Mouse (Mus musculus) ovary, postnatal 36 days (tissue): ENCODE measurements around the gene Gm27029.
"Not testable (repeated sequence)": the region's sequence is repeated elsewhere in the genome, so short reads cannot be mapped to it uniquely, and the experiment has no call there.

Source experiments
- DNase-seq: peaks from one replicate; pipeline ENCODE4 v3.0.0; 2022; ENCODE audit warnings: low spot score, mixed read lengths

Gm27029 gene

DNA sequence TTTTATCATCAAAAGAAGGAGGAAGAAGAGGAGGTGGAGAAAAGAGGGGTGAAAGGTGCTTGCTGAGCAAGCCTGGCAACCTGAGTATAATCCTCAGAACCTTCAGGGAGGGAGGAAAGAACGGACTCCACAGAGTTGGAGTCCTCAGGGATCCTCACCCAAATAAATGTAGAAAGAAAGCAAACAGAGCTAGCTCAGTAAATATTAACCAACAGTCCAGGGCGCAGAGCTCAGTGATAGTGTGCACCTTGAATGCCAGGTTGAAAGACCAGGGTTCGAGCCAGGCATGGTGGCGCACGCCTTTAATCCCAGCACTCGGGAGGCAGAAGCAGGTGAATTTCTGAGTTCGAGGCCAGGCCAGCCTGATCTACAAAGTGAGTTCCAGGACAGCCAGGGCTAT, 31.0 kb upstream of the Gm27029 start:
- DNase-seq, result no peak

DNA sequence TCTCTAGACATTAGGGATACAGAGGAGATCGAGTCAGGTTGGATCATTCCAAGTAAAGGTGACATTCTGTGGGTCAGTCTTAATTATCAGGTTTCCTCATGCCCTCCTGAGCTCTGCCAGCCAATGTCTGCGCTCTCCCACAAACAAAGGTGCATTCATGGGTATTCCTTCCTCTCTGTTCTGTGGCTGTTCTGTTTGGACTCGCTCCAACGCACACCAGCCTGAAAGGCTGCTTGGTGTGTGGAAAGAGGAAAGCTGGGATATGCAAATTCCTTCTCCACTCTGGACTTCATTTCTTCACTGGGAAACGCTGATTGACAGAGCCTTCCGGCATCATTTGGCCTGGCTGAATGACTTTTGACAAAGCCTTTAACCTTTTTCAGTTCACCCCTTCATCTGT, 30.1 kb upstream of the Gm27029 start:
- no peak for DNase-seq

DNA sequence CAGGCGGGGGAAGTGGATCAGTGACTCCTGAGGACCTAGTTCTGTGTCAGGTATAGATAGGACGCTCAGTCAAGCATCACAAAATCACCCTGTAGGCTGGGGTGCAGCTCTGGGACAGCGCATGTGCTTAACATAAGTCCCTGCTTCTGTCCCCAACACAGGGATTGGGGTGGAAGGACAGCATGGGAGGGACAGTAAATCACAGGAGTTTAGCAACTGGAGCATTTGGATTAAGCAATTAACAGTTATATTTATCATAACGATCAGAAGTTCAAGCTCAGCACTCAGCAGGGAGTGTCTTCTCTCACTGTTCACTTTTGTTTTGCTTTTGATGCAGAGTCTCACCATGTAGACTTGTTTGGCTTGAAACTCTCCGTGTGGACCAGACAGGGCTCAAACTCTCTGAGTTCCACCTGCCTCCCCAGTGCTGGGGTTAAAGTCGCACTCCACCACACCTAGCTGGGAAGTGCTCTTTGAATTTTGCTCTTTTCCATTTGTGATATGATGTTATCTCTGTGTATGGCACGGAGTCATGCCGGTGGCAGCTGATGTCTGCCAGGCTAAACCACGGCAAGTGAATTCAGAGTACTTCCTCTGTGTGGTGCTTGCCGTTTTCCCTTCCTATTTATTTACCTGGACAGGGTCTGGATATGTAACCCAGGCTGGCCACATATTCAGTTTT, 27.6 kb upstream of the Gm27029 start:
- DNase-seq, result no peak

DNA sequence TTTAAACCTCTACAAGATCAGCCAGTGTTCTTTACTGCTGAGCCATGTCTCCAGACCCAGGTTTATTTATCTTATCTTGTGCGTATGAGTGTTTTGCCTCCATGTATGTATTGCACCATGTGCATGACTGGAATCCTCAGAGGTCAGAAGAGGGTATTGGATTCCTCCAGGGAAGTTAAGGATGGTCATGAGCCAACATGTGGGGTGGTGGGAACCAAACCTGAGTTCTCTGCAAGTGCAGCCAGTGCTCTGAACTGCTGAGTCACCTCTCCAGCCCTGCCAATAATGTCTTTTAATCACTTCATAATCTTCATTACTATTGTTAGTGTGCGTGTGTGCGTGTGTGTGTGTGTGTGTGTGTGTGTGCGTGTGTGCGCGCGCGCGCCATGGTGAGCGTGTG, 26.9 kb upstream of the Gm27029 start:
- DNase-seq, result no peak

DNA sequence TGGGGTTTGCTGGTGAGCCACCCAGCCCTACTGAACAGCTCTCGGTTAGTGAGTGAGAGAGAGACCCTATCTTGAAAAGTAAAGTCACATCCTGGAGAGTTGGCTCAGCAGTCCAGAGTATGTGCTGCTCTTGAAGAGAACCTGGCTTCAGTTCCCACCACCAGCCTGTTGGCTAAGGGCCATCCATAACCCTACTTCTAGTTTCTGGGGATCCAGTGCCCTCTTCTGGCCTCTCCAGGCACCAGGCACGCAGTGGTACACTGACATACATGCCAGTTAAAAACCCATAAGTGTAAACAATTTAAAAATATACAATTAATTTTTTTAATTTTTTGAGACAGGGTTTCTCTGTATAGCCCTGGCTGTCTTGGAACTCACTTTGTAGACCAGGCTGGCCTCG, 25.8 kb upstream of the Gm27029 start:
- DNase-seq, result no peak

DNA sequence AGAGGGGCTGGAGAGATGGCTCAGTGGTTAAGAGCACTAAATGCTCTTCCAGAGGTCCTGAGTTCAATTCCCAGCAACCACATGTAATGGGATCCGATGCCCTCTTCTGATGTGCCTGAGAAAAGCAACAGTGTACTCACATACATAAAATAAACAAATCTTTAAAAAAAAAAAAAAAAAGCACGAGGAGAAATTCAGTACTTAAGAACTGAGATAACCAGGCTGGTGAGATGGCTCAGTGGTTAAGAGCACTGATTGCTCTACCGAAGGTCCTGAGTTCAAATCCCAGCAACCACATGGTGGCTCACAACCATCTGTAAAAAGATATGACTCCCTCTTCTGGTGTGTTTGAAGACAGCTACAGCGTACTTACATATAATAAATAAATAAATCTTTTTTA, 25.0 kb upstream of the Gm27029 start:
- DNase-seq, result not testable (repeated sequence)

DNA sequence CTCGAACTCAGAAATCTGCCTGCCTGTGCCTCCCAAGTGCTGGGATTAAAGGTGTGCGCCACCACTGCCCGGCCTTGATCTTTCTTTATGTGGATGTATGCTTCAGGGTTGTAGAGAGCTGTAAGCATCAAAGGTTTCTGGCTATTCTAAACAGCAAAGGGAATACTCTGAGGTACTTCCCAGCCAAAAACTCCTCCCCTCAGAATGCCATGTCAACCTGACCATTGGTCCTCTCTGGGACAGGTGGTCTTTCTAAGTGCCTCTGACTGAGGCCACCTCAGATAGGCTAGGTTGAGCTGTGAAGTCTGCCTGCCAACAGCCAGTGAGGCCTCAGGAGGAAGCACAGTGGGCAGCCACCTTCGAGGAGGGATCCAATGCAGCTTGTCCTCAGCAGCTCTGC, 24.3 kb upstream of the Gm27029 start:
- DNase-seq, result no peak

DNA sequence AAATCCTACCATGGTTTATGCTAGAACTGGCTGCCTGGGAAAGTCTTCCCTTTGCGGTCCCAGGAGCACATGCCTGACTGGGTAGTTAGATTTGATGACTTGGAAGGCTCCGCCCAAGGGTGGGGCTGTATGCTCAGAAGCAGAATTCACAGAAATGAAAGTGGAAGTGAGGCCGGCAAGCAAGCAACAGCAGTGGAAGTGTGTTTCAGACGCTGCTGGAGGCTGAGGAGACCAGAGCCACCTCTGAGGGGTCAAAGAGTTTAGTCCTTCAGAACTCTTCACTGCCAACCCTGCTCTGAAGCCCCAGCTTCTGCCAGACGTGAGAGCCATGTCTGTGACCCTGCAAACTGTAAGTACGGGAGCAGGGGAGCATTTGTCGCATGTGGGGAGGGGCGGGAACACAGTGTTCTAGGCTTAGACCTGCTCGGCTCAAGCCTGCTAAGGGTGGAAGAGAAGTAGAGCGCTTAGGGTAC, 23.7 kb upstream of the Gm27029 start, which contains the start of gene Ifi35:
TSS of gene Ifi35 (plus strand) at position 134 of the 473 bp plus-strand sequence.
- DNase-seq, result peak; percentile 69

DNA sequence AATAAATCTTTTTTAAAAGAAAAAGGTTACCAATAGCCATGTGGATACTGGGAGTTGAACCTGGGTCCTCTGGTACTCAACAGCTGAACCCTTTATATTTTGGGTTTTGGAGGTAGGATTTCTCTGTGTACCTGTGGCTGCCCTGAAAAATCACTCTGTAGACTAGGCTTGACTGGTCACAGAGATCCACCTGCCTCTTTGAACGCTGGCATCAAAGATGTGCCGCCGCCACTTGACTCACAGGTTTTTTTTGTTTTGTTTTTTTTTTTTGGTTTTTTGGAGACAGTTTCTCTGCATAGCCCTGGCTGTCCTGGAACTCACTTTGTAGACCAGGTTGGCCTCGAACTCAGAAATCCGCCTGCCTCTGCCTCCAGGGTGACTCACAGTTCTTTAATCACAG, 23.2 kb upstream of the Gm27029 start:
- DNase-seq, result no peak

DNA sequence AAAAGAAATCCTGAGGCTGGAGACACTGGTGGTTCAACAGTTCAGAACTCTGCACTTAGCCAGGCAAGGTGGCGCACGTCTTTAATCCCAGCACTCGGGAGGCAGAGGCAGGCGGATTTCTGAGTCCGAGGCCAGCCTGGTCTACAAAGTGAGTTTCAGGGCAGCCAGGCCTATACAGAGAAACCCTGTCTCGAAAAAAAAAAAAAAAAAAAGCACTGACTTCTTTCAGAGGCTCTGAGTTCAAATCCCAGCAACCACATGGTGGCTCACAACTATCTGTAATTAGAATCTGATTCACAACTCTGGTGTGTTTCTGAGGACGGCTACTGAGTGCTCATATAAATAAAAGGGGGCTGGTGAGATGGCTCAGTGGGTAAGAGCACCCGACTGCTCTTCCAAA, 22.3 kb upstream of the Gm27029 start:
- not testable (repeated sequence) for DNase-seq

DNA sequence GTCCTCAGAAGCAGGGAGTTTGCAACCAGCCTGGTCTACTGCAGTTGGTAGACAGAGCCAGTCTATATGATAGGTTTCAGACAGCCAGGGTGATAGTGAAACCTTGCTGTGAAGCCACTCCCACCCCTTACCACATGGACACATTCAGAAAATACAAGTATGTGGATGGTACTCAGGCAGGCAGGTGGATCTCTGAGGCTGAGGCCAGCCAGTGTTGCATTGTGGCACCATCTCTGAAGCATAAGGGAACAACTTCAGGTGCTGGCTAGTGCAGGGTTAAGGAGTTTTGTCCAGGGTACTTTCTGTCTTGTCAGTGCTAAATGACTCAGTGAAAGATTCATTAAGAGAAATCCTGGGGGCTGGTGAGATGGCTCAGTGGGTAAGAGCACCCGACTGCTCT, 21.7 kb upstream of the Gm27029 start:
- DNase-seq, result no peak

DNA sequence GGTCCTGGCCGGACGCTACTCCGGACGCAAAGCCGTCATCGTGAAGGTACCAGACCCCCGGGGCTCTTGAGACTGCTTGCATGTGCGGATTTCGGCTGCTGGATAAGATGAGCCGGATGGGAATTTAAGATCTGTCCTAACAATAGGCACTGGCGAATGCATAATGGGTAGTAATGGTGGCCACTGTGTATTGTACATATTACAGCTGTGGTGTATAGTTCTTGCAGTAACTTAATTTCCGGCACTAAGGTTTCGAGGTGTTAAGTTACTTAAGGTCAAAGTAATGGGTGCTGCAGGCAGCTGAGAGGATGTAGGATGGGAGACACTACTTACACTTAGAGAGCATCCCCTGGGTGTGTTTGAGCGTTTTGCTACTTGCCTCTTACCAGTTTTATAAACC, 18.2 kb upstream of the Gm27029 start:
- no peak for DNase-seq

DNA sequence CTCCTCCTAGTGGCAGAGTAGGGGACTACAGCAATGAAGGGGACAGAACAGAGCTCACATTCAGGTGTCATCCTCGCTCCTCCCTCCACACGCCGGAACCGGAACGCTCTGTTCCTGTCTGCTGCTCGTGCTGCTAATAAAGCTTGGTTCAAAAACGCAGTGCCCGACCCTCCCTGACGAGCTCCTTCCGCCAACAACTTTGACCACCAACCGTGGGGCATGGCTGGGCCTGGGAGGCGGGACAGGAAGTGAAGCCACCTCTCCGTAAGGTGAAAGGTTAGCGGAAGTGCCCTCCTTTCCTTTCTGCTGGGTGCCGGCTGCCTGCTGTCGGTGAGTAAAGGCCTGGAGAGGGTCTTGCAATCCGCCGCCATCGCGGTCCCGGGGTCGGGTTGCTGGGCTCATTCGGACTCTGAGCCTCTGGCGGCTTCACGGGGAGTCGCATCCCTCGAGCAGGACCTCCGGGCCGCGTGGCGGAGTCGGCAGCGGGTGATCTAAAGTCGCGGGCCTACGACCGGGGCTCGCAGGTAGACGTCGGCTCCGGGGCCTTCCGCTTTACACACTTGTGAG, 17.6 kb upstream of the Gm27029 start, which contains the start of gene Rpl27:
TSS of gene Rpl27 (plus strand) at position 172 of the 567 bp plus-strand sequence.
- peak; percentile 94 for DNase-seq

DNA sequence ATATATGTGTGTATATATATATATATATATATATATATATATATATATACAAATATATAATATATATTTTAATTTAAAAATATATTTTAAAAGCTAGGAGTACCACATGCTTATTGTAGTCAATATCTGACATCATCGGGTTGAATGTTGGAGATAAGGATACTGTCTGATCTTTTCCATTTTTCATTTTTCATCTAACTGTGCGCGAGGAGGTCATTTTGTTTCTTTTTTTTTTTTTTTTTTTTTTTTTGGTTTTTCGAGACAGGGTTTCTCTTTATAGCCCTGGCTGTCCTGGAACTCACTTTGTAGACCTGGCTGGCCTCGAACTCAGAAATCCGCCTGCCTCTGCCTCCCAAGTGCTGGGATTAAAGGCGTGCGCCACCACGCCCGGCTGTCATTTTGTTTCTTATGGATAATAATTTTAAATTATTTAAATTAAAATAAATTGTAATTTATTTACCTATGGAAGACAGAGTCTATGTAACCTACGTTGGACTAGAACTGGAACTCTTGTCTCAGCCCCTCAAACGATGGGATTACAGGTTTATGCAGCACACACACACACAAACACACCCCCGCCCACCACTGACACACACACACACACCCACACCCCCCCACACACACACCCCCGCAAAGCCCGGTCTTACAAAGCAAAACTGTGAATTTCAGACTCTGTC, 17.0 kb upstream of the Gm27029 start:
- not testable (repeated sequence) for DNase-seq

DNA sequence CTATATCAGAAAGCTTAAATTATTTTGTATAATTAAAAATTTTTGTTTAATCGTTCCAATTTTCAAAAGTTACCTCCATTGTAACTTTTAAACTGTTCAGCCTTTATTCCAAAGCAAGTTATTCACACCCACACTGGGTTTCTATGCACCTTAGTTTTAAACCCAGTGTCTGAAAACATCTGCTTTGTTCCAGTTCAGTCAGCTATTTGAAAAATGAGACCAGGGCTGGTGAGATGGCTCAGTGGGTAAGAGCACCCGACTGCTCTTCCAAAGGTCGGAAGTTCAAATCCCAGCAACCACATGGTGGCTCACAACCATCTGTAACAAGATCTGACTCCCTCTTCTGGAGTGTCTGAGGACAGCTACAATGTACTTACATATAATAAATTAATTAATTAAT, 13.4 kb upstream of the Gm27029 start:
- DNase-seq, result not testable (repeated sequence)

DNA sequence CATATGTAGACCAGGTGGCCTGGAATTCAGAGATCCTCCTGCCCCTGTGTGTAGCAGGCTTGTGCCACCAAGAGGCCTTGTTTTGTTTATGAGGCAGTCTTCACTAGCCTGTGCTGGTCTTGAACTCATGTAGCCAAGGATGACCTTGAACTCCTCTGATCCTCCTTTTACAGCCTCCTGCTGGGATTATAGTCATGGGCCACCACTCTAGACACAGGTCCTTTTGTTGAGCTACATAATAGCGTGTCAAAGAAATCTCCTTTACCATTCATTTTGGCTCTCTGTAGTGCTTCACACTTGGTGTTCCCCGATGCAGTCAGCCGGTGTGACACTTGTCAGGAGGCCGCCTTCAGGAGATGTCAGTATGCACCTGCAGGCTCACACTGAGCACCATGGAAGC, 12.3 kb upstream of the Gm27029 start:
- DNase-seq, result no peak

DNA sequence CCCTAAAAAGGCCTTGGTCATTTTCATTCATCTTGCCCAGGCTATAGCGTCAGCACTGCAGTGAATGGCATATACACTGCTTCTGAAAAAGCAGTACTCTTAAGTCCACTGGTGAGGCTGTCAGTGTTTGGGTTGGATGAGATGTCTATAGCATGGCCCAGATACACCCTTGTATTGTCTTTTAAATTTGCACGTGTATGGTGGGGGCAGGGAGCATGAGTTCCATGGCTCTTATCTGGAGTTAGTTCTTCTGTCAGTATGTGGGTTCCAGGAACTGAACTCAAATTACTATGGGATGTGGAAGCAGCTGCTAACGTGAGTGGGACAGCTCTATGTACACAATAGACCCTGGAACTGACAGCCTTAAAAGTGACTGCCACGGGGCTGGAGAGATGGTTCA, 11.2 kb upstream of the Gm27029 start:
- DNase-seq, result no peak

DNA sequence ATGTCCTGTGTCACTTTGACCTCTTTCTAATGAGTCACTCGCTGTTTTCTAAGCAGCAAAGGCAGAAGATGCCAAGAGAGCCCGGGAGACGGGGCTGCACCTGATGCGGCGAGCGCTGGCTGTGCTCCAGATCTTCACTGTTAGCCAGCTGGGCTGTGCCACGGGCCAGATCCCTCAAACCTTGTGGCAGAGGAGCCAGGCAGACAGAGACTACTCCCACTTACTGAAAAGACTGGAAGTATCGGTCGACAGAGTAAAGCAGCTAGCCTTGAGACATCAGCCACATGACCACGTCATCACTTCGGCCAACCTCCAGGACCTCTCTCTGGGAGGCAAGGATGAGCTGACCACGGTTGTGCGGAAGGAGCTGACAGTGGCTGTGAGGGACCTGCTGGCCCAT, 8.8 kb upstream of the Gm27029 start:
- DNase-seq, result peak; percentile 52

DNA sequence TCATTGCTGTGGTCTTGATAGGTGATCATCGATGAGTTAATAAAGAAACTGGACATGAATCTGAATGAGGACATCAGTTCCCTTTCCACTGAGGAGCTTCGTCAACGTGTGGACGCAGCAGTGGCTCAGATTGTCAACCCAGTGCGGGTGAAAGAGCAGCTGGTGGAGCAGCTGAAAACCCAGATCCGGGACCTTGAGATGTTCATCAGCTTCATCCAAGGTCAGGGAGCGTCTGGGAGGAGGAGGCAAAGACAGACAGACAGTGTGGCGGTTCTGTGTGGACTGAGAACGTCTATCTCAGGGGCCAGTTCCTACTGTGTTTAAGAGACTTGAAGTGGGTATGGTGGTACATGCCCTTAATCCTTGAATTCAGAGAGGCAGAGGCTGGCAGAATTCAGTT, 6.7 kb upstream of the Gm27029 start:
- peak; percentile 20 for DNase-seq

DNA sequence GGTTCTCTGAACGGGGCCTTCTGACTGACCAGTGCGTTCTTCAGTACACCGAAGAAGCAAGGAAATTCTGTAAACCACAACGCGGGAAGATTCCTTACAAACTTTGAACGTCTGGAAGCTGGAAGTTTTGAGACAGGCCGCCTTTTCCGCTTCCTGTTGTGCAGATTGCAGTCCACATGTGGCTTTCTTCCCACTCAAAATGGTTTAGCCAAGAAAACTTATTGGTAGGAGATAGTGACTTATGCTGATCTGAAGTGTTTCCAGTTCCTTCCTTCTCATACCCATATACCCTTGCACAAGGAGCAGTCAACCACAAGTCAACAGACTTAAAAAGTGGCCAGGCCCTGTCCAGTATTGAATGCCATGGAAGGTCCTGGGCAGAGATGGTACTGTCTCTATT, 1.6 kb upstream of the Gm27029 start:
- no peak for DNase-seq

DNA sequence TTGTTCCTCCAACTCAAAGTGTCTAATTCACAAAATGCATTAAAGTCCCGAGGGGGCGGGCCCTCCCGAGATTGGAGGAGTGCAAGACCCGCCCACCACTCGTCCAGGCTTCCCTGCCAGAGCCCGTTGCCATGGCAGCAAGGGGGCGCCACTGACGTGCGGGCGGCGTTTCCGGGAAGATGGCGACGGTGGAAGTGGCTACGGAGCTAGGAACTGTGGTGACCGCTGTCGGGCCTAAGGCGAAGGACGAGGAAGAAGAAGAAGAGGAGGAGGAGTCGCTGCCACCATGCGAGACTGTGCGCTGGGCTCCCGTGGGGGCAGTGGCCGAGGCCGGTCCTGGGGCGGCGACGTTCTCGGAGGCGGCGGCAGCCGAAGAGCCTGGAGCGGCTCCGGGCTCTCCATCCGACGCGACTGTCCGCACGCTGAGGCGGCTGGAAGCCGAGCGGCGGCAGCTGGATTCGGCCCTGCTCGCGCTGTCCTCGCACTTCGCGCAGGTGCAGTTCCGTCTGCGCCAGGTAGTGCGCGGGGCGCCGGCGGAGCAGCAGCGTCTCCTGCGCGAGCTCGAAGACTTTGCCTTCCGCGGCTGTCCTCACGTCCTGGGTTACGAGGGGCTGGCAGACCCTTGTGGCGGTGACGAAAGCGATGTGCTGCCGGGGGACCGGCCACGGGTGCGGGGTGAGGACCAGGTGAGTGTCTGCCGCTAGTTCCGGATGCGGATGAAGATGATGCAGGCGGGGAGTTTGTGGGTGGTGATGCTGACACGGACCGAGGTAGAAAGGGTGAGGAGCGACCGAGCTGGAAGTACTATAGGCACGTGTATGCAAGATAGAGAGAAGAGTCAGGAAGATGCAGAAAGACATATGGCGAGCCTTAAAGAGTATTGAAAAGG, 573 bp upstream of the Gm27029 start, which contains the start of the genes Rundc1 and Ptges3l:
TSS of gene Rundc1 (plus strand) at position 161 of the 889 bp plus-strand sequence.
TSS of gene Ptges3l (minus strand) at position 409 of the 889 bp plus-strand sequence.
- peak; percentile 98 for DNase-seq

DNA sequence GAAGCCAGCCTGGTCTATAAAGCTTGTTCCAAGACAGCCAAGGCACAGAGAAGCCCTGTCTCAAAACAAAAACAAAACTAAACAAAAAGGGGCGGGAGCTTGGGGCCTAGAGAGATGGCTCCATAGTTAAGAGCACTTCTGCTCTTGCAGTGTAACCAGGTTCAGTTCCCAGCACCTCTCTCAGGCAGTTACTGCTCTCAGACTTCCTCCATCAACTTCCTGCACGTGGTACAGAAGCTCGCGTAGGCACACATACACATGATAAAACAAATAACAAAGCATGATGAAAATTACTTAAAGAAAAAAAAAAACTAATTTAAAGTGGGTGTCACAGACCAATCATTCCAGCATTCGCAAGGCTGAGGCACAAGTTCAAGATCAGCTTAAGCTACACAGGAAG, 4.4 kb downstream of the Gm27029 start:
- DNase-seq, result no peak
